Mouse (Mus musculus) embryonic facial prominence, embryonic 13.5 days (tissue): ENCODE results near the gene Pde4a. TPM values are rescaled to one million over a fixed set of nuclear protein-coding genes. Genes with fewer than 3 reads are reported as not detected.
A peak's percentile ranks its signal among the peaks of the same experiment; 100 is the strongest.
"Not testable (repeated sequence)": the region's sequence is repeated elsewhere in the genome, so short reads cannot be mapped to it uniquely, and the experiment has no call there.

Source experiments
- ATAC-seq: fragments of 200-750 bp; cut with Nextera tagmentation; 2 replicates; pipeline ENCODE4 v1.8.0; 2017; ENCODE audit warnings: low read depth; ENCODE audit not compliant: insufficient number of reproducible peaks, insufficient read depth, low FRiP score, low TSS enrichment
- H3K27ac ChIP-seq: fragments of 300-500 bp; sonication (generic); 2 replicates; pipeline ENCODE4 v1.5.1; 2015; ENCODE audit warnings: moderate library complexity, mild to moderate bottlenecking, inconsistent platforms
- H3K27me3 ChIP-seq: fragments of 300-500 bp; sonication (generic); 2 replicates; pipeline ENCODE4 v1.6.1; 2015; ENCODE audit warnings: mild to moderate bottlenecking, inconsistent platforms
- H3K36me3 ChIP-seq: fragments of 300-500 bp; sonication (generic); 2 replicates; pipeline ENCODE4 v1.6.1; 2015; ENCODE audit warnings: mild to moderate bottlenecking, inconsistent platforms
- H3K4me1 ChIP-seq: fragments of 300-500 bp; sonication (generic); 2 replicates; pipeline ENCODE4 v1.6.1; 2015; ENCODE audit warnings: inconsistent platforms
- H3K4me2 ChIP-seq: fragments of 300-500 bp; sonication (generic); 2 replicates; pipeline ENCODE4 v1.6.1; 2015; ENCODE audit warnings: moderate library complexity, mild to moderate bottlenecking, inconsistent platforms
- H3K4me3 ChIP-seq: fragments of 300-500 bp; sonication (generic); 2 replicates; pipeline ENCODE4 v1.5.1; 2015; ENCODE audit warnings: mild to moderate bottlenecking, inconsistent platforms
- H3K9ac ChIP-seq: fragments of 300-500 bp; sonication (generic); 2 replicates; pipeline ENCODE4 v1.6.1; 2015; ENCODE audit warnings: mild to moderate bottlenecking, inconsistent platforms
- H3K9me3 ChIP-seq: fragments of 300-500 bp; sonication (generic); 2 replicates; pipeline ENCODE4 v1.6.1; 2016; ENCODE audit warnings: inconsistent platforms
- WGBS: fragments of 180-500 bp; shearing (Covaris S2); methylation state at CpG from one replicate; pipeline ENCODE4 v1.1.7; 2015; ENCODE audit warnings: mixed read lengths; 5-methylcytosine and 5-hydroxymethylcytosine counted together
- polyA plus RNA-seq: library from polyadenylated mRNA; unstranded; fragments of >200 nt; fragmentation: Nextera tagmentation; extraction: Ambion mirVana; gene quantifications from 2 replicates; pipeline ENCODE4 v1.2.1, GENCODE M21; 2015

Pde4a gene
- polyA plus RNA-seq, 1 experiment from 2014 or later = 4.9 TPM

DNA sequence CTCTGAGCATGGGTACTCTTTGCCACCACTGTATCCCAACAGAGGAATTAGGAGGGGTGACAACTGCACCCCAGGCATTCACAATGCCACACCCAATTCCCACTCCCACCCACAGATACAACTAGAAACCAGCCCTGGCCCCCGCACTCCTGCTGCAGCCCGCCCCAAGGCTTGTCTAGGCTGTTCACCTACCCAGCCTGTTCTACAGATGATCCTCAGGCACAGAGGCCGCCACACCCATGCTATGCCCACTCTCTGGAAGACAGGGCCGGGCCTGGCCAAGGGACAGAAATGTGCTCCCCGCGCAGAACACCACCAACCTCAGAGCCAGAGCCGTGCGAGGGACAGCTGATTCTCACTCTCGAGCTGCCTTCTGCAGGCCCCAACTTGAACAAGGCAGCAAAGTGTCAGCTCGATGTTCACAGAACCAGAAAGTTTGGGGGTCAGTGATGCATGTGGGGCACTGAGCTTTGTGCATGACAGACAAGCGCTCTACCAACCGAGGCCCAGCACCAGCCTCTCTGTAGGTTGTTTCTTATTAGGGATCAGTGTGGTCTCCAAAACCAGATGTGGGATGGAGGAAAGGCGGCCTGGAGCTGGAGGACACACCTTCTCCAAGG is 85.7 kb downstream of the Pde4a start:
- Histone ChIP-seq H3K4me1 (peaks cover 16% of the 10 kb centered on the region), H3K9me3 (no peaks in the 10 kb centered on the region), H3K4me3 (no peak overlapping the region), H3K36me3 (no peaks in the 10 kb centered on the region), H3K4me2 (0 out of 2 replicates have a peak overlapping the region, but pooled peaks have one; percentile 11), H3K27me3 (peaks cover 60% of the 10 kb centered on the region), H3K27ac (peak overlapping the region; percentile 48; the same call in 1 of the 2 replicates), H3K9ac (0 out of 2 replicates have a peak overlapping the region, but pooled peaks have one; percentile 11)
- ATAC-seq = peak; percentile 28; the same call in 1 of the 2 replicates
- 58% methylated on average over 13 of the region's 13 CpGs for WGBS

DNA sequence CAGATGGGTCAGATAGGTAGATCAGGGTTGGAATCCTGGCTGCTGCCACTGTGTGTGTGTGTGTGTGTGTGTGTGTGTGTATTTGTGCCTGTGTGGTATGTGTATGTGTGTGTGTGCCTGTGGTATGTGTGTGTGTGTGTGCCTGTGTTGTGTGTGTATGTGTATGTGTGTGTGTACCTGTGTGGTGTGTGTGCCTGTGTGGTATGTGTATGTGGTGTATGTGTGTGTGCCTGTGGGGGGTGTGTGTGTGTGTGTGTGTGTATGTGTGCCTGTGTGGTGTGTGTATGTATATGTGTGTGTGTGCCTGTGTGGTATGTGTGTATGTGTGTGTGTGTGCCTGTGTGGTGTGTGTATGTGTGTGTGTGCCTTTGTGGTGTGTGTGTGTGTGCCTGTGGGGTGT is 89.2 kb downstream of the Pde4a start:
- Histone ChIP-seq H3K9ac (no peak overlapping the region), H3K36me3 (no peaks in the 10 kb centered on the region)
- ATAC-seq = no peak

DNA sequence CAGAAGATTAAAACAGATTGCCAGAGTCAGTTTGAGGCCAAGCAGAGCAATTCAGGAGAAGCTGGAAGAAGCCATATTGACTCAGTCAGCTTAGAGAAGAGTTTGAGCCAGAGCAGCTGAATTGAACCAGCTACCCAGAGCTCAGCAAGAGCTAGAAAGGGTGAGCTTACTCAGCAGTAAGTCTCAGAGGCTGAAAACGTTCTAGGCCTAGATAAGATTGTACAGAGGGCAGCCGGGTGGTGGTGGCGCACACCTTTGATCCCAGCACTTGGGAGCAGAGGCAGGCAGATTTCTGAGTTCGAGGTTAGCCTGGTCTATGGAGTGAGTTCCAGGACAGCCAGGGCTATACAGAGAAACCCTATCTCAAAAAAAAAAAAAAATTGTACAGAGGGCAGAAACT is 90.8 kb downstream of the Pde4a start:
- H3K27ac ChIP-seq, H3K4me3 ChIP-seq, H3K9me3 ChIP-seq, H3K9ac ChIP-seq, H3K4me1 ChIP-seq, ATAC-seq, H3K4me2 ChIP-seq, H3K36me3 ChIP-seq: not testable (repeated sequence)
- 76% methylated on average over 4 of the region's 4 CpGs for WGBS
- peaks cover 10% of the 10 kb centered on the region; the same call in 1 of the 2 replicates for H3K27me3 ChIP-seq

More for the DNA sequence above, 89.2 kb downstream of the Pde4a start:
- no peak overlapping the region for H3K4me2 ChIP-seq
- H3K27ac ChIP-seq = no peak overlapping the region
- no peaks in the 10 kb centered on the region for H3K9me3 ChIP-seq
- peaks cover 9% of the 10 kb centered on the region for H3K4me1 ChIP-seq
- peaks cover 26% of the 10 kb centered on the region for H3K27me3 ChIP-seq
- H3K4me3 ChIP-seq = no peak overlapping the region

DNA sequence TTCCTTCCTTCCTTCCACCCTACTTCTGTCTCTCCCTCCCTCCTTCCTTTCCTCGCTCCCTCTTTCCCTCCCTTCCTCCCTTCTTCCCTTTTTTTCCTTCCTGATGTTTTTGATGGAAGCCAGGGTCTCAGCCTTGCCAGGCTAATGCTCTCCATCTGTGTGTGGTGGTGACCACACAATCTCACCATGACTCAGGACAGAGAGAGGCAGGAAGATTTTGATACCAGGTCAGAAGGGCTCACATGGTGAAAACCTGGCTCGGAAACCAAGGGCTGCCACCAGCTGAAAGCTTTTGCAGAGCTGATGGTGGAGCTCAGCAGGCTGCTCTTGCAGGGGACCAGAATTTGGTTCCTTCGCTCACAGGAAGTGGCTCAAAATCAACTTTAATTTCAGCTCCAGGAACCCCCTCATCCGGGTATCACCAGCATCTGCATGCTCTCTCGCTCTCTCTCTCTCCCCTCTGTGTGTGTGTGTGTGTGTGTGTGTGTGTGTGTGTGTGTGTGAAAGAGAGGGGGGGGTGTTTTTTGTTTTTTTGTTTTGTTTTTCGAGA is 95.1 kb downstream of the Pde4a start:
- H3K9ac ChIP-seq = no peak overlapping the region
- H3K4me1 ChIP-seq = peaks cover 7% of the 10 kb centered on the region
- ATAC-seq = no peak
- no peaks in the 10 kb centered on the region for H3K9me3 ChIP-seq
- no peak overlapping the region for H3K4me2 ChIP-seq
- no peak overlapping the region for H3K27ac ChIP-seq
- 60% methylated on average over 6 of the region's 6 CpGs for WGBS
- H3K36me3 ChIP-seq = no peaks in the 10 kb centered on the region
- H3K4me3 ChIP-seq = no peak overlapping the region
- no peaks in the 10 kb centered on the region for H3K27me3 ChIP-seq

DNA sequence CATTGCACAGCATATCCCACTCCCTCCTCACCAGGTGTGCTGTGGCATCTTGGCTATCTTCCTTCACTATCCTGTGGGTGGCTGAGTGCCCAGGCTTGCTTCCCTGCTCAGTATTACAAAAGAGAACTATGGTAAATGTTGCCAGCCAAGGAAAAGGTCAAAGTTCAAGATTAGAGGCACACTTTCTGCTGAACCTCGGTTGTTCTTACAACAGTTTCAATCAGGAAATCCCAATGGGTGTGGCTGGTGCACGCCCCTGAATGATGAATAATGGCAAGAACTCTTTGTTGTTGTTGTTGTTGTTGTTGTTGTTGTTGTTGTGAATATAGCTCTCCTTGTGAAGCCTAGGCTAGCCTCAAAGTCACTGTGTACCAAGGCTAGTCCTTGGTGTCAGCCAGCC is 96.3 kb downstream of the Pde4a start:
- WGBS = 52% methylated on average over 2 of the region's 2 CpGs

More for the DNA sequence above, 96.3 kb downstream of the Pde4a start:
- ATAC-seq = no peak
- Histone ChIP-seq H3K9ac (no peak overlapping the region), H3K36me3 (peaks cover 2% of the 10 kb centered on the region), H3K4me1 (peaks cover 20% of the 10 kb centered on the region), H3K9me3 (no peaks in the 10 kb centered on the region), H3K27ac (no peak overlapping the region), H3K4me3 (no peak overlapping the region), H3K27me3 (no peaks in the 10 kb centered on the region), H3K4me2 (no peak overlapping the region)

Other genes with a start within 250 kb of the Pde4a start
- gene Dnmt1, start 205.8 kb upstream of the Pde4a start, polyA plus RNA-seq = 102 and 109 TPM in 2 replicates
- 67.8 and 71.5 TPM in 2 replicates for gene S1pr2, start 188.9 kb upstream of the Pde4a start, polyA plus RNA-seq
- 142 TPM in 2 replicates for gene Mrpl4, start 163.0 kb upstream of the Pde4a start, polyA plus RNA-seq
- gene Icam1, start 149.7 kb upstream of the Pde4a start, polyA plus RNA-seq = 13.4 and 15.4 TPM in 2 replicates
- 0.27 and 2.6 TPM in 2 replicates for gene Icam4, start 136.3 kb upstream of the Pde4a start, polyA plus RNA-seq
- 0.13 and 0.21 TPM in 2 replicates for gene Icam5, start 133.6 kb upstream of the Pde4a start, polyA plus RNA-seq
- 1.3 TPM in 1 of 2 replicates, not detected in the other for gene Zglp1, start 98.6 kb upstream of the Pde4a start, polyA plus RNA-seq
- 0.79 and 1.0 TPM in 2 replicates for gene Gm49373, start 92.6 kb upstream of the Pde4a start, polyA plus RNA-seq
- gene Fdx1l, start 92.1 kb upstream of the Pde4a start, polyA plus RNA-seq = 60.0 and 60.2 TPM in 2 replicates
- gene Gm38431, start 73.7 kb upstream of the Pde4a start, polyA plus RNA-seq = 2.3 and 2.4 TPM in 2 replicates
- 57.7 and 61.0 TPM in 2 replicates for gene Raver1, start 73.7 kb upstream of the Pde4a start, polyA plus RNA-seq
- gene Tyk2, start 34.5 kb upstream of the Pde4a start, polyA plus RNA-seq = 14.1 and 14.4 TPM in 2 replicates
- gene Cdc37, start 15.7 kb upstream of the Pde4a start, polyA plus RNA-seq = 328 and 359 TPM in 2 replicates
- gene Keap1, start 73.6 kb downstream of the Pde4a start, polyA plus RNA-seq = 65.2 and 70.7 TPM in 2 replicates
- gene S1pr5, start 82.7 kb downstream of the Pde4a start, polyA plus RNA-seq = 0.21 and 0.58 TPM in 2 replicates
- 33.3 and 35.4 TPM in 2 replicates for gene Atg4d, start 99.6 kb downstream of the Pde4a start, polyA plus RNA-seq
- gene Kri1, start 122.3 kb downstream of the Pde4a start, polyA plus RNA-seq = 16.8 and 19.2 TPM in 2 replicates
- 52.1 and 56.2 TPM in 2 replicates for gene Cdkn2d, start 125.7 kb downstream of the Pde4a start, polyA plus RNA-seq
- 22.3 and 30.1 TPM in 2 replicates for gene Ap1m2, start 146.6 kb downstream of the Pde4a start, polyA plus RNA-seq
- gene Slc44a2, start 155.0 kb downstream of the Pde4a start, polyA plus RNA-seq = 120 and 123 TPM in 2 replicates
- gene Ilf3, start 202.2 kb downstream of the Pde4a start, polyA plus RNA-seq = 248 and 252 TPM in 2 replicates
- 47.0 and 53.5 TPM in 2 replicates for gene Qtrt1, start 246.1 kb downstream of the Pde4a start, polyA plus RNA-seq